Mouse (Mus musculus) ovary, postnatal 36 days (tissue): ENCODE measurements at regions not wholly inside any gene's neighbourhood (a gene's known extent, or its start where the extent isn't known, plus 50 kb on each side); places are given as distances from the start of the nearest gene placed in this dataset.
"Not testable (repeated sequence)": the region's sequence is repeated elsewhere in the genome, so short reads cannot be mapped to it uniquely, and the experiment has no call there.

Experiments
- DNase-seq: peaks from one replicate; pipeline ENCODE4 v3.0.0; 2022; ENCODE audit warnings: low spot score, mixed read lengths

GRCm38 (mm10) chr14:120830389-120830835 is 80.6 kb upstream of the Ipo5 start:
- DNase-seq = not testable (repeated sequence)

DNA sequence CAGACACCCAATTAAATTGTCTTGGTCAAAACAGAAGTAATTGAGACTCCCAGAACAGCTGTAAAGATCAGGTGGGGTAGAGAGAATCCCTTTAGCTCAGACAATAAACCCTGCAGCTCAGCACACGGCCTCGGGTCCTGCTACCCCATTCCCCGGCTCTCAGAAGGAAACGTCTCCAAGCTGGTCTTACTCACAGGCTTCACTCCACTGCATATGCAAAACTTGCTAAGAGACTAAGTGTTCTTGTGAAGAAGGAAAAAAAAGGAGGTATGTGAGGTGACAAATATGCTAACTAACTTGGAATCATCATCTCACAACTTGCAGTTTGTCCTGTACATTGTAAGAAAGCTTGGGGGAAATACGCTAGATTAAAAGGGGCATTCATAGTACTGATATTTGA is 79.6 kb upstream of the Ipo5 start:
- no peak for DNase-seq

DNA sequence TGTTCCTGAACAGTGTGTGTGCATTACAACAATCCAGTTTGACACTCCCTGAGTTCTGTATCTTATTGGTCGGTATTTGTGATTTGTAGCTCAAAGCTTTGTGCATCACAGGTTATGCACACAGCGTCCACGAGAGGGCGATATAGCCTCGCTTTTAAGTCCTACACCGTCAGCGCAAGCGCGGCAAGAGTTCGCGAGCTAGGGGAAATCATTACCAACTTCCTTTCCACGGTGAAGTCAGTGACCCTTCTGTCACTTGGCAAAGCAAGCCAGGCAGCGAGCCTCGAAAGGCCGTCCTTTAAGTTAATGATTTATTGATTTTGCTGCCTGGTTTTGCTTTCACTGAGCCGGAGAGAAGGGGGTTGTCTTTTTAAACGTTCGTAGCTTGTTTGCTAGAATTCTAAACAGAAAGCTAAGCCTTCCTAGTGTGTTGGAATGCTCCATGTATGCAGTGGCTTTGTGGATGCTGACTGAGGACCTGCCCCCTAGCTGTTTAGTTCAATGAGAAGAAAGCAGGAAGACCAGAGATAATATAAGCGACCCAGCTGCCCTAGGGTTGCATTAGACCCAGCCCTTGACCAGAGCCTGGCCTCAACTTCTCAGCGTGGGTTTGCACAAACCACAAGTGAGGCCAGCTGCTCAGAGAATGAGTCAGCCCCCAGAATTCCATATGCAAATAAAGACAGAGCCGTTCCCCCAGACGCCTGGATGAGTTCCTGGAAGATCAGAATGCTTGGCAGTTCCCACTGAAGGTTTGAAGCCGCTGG is 79.0 kb upstream of the Ipo5 start:
- peak; percentile 85 for DNase-seq

DNA sequence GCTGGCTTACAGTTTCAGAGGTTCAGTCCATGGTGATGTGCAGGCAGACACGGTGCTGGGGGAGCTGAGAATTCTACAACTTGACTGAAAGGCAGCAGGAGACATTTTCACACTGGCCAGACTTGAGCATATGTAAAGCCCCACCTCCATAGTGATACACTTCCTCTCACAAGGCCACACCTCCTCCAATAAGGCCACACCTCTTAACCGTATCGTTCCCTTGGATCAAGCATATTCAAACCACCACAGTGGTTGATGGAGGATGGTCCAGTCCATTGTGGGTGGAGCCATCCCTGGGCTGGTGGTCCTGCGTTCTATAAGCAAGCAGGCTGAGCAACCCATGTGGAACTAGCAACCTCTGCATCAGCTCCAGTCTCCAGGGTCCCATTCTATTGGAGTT is 76.2 kb upstream of the Ipo5 start:
- DNase-seq = no peak

DNA sequence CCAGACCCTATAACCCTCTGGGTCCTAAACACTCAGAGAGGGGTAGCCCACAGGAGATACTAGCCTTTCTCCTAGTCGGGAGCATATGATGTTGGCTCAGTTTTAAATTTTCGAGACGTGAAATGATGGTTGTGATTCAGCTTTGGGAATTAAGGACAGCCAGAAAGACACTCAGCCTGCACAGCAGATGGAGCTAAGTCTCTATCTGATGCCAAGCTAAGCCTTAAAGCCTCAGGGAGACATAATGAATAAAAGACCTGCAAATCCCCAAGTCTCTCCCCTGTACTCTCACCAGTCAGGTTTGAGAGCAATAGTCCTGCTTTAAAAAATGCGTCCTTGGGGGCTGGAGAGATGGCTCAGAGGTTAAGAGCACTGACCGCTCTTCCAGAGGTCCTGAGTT is 75.3 kb upstream of the Ipo5 start:
- no peak for DNase-seq

DNA sequence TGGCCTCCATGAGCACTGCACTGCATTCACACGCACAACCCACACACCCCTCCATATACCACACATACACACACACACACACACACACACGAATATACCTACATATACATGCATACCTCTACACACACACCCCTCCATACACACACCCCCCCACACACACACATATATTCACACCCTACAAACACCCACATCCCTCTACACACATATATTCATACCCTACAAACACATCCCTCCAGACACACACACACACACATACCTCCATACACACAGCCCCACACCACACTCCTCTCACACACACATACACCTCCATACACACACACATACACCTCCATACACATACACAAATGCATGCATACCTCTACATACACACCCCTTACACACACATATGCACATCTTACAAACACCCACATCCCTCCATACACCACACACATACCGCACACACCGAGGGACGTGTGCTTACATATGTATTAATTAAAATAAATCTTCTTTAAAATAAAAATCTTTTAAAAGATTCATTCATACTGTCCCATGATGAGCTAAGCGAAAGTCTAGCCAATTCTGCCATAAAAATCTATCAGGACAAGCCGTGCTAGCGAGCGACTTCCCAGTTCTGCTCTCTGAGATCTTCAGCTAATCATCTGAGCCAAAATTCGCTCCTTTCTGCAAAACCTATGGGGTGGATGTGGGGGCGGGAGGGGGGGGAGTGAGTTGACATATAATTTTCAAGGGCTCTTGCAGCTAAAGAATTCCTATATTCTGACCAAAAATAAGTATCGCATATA is 74.3 kb upstream of the Ipo5 start:
- no peak for DNase-seq

- no peak for DNase-seq
Observed at GRCm38 (mm10) chr14:120840900-120841299, 70.1 kb upstream of the Ipo5 start.

GRCm38 (mm10) chr14:120841311-120841710 is 69.7 kb upstream of the Ipo5 start:
- DNase-seq = no peak

DNA sequence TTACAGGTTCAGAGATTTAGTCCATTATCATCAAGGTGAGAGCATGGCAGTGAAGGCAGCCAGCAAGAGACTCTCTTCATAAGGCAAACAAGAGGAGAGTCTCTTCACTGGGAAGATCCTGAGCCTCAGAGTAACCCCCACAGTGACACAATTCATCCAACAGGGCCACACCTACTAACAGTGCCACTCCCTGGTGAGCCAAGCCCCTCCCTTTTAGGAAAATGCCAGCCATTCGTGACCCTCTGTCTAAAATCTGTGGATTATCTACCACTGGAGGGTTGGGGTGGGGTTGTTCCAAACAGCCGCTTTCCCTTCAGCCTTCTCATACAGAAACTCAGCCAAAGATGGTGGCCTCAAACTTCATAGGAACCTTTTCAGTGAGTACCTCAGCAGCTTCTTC is 65.9 kb upstream of the Ipo5 start:
- no peak for DNase-seq

GRCm38 (mm10) chr14:120846073-120846850 is 64.8 kb upstream of the Ipo5 start:
- peak; percentile 44 for DNase-seq

DNA sequence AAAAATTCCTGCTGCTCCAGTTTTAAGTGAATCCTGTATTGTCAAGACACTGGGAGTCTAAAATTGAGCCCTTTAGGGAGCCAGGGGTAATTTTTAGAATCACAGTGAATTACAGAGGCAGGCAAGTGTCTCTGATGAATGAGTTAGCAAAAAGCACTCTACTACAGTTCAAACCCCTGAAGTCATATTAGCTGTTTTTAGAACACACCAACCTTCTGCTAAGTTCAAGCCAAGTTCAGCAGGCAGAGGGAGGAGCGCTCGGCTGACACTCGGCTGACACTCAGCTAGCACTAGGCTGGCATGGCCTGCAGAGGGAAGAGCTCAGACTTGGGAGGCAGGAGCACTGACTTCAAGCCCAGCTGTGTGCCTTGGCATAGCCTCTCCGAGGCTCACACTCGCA is 64.0 kb upstream of the Ipo5 start:
- DNase-seq = peak; percentile 35

DNA sequence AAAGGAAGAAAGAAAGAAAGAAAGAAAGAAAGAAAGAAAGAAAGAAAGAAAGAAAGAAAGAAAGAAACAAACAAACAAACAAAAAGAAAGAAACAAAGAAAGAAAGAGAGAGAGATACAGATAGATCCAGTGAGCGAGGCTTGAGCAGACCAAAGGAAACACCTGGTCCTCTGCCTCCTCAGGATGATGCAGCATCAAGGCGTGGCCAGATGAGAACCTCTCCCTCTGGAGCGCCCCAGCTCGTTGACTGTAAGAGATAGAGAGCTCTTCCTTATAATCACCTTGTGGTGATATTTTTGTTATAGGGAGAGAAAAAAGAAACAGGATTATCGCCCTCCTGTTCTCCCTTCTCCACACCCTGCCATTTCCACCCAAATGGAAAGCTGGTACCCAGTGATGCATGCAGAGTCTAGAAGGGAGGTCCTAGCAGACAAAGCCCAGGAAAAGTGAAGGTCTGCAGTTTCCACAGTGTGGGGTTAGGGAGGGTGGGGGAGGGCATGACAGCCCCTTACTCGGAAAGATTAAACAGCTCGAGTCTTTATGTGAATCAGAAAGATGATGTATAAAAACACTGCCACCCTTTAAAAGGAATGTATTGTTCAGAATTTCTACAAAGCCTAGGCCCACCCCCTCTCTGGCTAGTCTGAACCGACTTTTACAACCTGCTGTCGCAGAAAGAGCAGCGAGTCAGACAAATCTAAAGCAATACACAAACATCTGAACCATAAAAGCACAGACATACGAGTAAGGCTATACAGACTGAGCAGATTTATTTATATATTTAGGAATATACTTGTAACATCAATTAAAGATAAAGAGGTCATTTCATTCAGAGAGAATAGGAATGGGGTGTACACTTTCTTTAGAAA is 62.7 kb upstream of the Ipo5 start:
- DNase-seq = no peak

GRCm38 (mm10) chr14:120849159-120849558 is 61.9 kb upstream of the Ipo5 start:
- no peak for DNase-seq

DNA sequence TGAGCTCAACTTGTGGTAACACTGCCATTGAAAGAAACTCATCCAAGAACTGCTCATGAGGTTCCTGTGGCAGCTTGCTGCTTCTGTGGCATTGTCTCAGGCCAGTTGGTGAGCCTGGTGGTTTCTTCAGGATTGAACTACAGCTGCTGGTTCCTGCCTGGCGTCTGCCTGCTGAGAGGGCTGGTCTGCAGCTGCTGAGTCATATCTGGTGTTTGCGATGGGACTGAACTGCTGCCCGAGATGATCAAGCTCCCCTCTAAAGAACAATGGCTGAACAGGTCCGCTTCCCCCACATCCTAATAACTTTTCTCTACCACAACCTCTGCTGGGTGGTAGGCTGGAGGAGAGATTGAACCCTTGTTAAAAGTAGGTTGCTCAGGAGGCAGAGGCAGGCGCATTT is 57.4 kb upstream of the Ipo5 start:
- DNase-seq = no peak

GRCm38 (mm10) chr14:120854559-120854958 is 56.5 kb upstream of the Ipo5 start:
- no peak for DNase-seq

- no peak for DNase-seq
Observed at GRCm38 (mm10) chr14:120855181-120855580, 55.8 kb upstream of the Ipo5 start.
